Mouse (Mus musculus): ENCODE measurements at regions not wholly inside any gene's neighbourhood (a gene's known extent, or its start where the extent isn't known, plus 50 kb on each side); places are given as distances from the start of the nearest gene placed in this dataset.

GRCm38 (mm10) chr10:117531798-117532747 lies 97.2 kb upstream of the Cpm start:
- intact Hi-C loops (cut with DNase I): no loop called here
- DNase-seq (ENCODE audit: low spot score in 2 of 2): no peak

DNA sequence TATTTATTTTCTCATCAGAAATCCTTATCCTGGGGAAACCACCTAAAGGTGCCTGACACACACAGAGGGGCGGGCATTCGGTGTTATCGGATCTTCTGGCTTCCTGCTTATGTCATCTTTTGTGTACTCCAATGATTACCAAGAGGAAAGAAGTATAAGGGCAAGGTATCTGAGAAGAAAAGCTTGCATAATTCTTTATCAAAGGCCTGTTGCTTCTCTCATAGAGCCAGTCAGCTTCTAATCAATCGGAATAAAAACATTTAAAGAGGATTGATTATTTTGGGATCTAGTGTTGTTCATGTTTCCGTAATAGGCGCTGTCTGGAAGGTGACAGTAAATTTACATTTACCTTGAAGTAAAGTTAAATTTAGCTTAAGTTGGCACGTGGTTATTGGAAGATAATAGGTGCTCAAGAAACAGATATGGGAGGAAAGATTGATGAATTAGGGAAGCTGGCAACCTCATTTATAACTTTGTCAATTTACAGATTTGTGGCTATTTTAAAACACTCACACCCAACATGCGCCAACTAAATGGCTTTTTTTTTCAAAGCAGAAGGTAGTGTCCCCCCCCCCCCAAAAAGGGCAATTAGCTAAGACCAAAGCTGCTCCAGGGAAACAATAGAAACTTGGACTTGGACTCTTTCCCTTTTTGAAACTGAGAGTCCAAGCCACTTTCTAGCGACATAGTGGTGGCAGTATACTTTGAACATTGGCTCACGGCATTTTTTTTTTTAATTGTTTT lies 98.3 kb upstream of the Cpm start:
- intact Hi-C loops (cut with DNase I): no loop called here
- DNase-seq (ENCODE audit: low spot score in 2 of 2): no peak

DNA sequence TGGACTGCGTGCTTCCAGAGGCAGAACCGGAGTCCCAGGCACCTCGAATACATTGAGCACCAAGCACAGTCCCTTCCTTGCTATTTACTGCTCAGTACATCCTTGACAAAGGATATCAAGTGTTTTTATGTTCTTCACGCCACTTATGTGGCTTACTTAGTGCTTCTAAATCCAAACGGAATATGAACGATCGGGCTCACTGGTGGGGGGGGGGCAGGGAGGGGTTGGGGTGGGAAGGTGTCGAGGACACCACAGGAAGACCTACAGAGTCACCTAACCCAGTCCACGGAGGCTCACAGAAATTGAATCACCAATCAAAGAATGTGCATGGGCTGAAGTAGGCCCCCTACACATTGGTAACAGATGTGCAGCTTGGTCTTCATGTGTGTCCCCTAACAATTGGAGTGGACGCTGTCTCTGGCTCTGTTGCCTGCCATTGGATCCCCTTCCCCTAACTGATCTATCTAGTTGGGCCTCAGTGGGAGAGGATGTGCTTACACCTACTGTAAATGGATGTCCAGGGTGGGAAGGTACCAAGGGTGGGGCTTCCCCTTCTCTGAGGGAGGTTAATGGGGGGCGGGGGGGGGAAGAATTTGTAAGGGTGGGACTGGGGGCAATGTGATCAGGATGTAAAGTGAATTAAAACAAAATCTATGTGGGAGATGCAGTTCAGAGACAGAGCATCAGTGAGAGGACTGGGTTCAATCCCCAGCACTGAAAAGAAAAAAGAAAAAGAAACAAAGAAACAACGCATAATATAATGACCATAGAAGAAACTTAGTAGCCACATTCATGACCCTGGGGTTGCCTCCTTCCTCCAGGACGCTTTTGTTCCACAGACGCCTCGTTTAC lies 99.1 kb upstream of the Cpm start:
- intact Hi-C loops (cut with DNase I): no loop called here
- no peak for DNase-seq (ENCODE audit: low spot score in 2 of 2)

DNA sequence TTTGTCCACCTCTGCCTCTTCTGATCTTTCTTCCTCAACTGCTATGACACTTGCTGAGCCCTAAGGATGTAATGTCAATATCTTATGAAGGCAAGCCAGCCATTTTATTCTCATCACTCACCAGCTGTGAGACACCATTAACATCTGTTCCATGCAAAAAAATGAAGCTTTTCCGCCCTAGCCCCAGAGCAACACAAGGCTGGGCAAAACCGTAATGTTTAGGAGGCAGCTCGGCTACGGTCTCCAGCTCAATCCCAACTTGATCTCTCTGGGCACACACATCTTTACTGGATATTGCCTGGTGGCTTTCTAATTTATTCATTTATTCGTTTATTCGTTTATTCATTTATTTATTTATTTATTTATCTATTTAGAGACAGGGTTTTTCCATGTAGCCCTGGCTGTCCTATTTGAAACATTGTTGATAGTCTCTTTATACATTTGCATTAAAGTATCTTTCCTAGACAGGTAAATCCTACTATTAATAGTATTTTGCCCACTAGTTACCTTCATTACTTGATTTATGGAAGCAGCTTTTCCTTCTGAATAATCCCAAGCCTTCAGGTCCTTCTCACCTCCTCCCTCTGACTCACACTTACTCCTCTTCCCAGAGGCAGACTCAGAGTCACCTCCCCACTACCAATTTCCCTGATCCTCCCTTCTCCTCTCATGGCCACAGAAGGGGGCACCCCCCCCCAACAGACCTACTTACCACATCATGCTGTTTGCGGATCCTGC lies 99.9 kb upstream of the Cpm start:
- no peak for DNase-seq (ENCODE audit: low spot score in 2 of 2)
- intact Hi-C loops (cut with DNase I): no loop called here

DNA sequence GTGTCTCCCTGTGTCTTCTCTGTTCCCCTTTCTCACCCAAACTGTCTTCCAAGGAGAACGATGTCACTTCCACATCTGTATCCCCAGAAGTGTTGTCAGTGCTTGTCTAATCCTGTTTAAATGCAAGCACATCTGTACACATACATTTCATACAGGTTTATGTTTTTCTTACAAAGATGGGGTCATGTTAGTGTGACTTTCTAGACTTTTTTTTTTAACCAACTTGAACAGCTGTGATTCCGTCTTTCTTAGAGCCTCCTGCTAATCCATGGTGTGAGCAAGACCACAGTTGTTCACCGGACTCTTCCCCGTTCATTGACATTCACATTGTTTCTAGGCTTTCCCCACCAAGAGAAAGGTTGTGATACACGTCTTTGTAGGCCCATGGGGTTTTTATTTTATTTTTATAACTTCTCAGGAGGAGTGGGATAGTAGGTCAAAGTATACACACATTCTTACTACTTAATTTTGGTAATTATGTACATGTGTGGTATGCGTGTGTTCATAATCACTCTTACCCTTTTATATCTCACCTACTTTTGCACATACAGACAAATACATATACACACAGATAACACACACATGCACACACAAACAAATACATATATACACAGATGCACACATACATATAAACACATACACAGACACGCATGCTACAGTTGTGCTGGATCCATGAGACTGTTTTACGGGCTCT lies 100.6 kb upstream of the Cpm start:
- no peak for DNase-seq (ENCODE audit: low spot score in 2 of 2)
- intact Hi-C loops (cut with DNase I): no loop called here

DNA sequence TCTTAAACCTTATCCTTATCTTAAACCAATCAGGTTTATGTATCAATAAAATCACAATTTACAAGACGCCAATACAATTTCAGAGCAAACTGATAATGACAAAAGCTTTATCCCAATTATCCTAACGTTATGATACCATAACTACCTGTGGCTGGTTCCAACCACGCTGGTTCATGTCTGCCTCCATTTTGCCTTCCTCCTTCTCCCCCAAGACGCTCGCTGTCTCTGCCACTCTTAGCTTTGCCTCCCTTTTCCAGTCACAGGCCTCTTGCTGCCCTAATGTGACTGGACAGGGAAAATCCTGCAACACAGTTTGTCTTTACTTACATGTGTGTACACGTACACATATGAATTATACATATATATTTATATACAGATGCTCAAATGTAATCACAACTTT lies 101.3 kb upstream of the Cpm start:
- intact Hi-C loops (cut with DNase I): no loop called here
- no peak for DNase-seq (ENCODE audit: low spot score in 2 of 2)

- DNase-seq (ENCODE audit: low spot score in 2 of 2): no peak
- intact Hi-C loops (cut with DNase I): no loop called here
Measured at GRCm38 (mm10) chr10:117527243-117527642, 102.1 kb upstream of the Cpm start.

DNA sequence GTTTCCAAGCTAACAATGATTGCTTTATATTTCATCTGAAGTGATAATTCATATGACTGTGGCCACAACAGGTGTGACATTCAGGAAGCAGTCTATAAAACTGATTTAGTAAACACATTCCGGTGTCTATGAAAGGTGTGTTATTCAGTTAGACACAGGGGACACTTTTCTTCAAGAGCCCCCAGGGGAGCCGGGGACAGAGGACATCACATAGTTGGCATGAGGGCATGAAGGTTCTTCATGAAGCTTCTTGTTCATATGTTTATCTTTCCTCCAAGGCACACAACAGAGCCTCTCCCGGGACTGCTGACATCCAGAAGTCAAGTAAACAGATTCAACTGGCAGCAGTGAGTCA lies 102.5 kb upstream of the Cpm start:
- intact Hi-C loops (cut with DNase I): no loop called here
- DNase-seq (ENCODE audit: low spot score in 2 of 2): no peak

- intact Hi-C loops (cut with DNase I): no loop called here
Measured at GRCm38 (mm10) chr10:117526008-117526833, 103.1 kb upstream of the Cpm start.

DNA sequence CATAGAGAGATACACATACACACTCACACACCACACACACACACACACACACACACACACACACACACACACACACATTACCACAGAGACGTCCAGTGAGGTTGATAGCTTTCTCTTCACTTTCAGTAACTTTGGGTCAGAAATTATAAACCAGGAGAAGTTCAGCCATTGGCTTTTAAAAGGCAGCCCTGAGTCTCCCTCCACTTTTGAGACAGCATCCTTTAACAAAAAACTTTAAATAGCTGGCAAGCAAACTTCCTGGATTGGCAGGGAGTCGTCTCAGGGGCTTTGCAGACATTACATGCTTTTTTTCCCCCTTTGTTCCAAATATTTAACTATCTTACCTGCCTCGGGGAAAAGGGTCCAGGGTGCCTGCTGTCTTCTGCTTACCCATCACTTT lies 103.7 kb upstream of the Cpm start:
- intact Hi-C loops (cut with DNase I): no loop called here
- DNase-seq (ENCODE audit: low spot score in 2 of 2): no peak

More at GRCm38 (mm10) chr10:117526008-117526833, 103.1 kb upstream of the Cpm start:
- DNase-seq (ENCODE audit: low spot score in 2 of 2): no peak

DNA sequence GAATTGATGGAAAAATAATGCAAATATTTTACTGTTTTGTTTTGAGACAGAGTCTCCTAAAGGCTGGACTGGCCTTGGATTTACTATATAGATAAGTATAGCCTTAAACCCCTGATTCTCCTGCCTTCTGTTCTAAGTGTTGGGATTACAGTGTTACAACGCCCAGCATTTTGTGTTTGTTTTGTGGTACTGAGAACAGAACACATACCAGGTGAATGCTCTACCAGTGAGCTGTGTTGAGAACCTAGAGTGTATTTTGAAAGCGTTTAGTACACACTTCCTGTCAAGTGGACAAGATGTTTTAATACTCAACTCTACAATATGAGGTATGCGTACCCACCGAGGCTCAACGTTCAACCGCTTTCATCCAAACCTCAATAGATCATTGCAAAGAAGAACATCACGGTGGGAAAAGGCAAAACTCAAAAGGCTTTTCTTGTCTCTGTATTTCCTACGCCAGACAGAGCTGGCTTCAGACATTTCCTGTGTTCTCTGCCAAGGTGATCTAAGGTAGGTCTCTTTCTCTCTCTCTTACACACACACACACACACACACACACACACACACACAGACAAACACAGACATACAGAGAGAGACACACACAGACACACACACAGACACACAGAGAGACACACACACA lies 104.3 kb upstream of the Cpm start:
- intact Hi-C loops (cut with DNase I): no loop called here
- DNase-seq (ENCODE audit: low spot score in 2 of 2): no peak

DNA sequence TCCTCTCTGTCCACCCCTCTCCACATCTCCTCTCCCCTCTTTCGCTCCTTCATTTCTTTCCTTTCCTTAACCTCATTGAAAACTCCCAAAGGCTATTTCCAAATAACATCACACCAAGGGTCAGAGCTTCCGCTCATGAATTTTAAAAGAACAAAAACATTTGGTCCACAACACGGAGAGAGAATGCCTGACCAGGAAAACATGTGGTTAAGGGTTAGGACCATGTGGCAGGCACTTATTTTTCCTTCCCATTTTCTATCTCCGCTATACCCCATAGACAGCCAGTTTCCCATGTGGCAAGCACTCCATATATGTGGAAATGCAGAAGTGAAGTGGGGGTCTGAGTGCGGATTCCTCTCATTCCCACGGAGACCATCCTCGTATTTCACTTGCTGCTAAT lies 105.2 kb upstream of the Cpm start:
- intact Hi-C loops (cut with DNase I): no loop called here
- no peak for DNase-seq (ENCODE audit: low spot score in 2 of 2)

DNA sequence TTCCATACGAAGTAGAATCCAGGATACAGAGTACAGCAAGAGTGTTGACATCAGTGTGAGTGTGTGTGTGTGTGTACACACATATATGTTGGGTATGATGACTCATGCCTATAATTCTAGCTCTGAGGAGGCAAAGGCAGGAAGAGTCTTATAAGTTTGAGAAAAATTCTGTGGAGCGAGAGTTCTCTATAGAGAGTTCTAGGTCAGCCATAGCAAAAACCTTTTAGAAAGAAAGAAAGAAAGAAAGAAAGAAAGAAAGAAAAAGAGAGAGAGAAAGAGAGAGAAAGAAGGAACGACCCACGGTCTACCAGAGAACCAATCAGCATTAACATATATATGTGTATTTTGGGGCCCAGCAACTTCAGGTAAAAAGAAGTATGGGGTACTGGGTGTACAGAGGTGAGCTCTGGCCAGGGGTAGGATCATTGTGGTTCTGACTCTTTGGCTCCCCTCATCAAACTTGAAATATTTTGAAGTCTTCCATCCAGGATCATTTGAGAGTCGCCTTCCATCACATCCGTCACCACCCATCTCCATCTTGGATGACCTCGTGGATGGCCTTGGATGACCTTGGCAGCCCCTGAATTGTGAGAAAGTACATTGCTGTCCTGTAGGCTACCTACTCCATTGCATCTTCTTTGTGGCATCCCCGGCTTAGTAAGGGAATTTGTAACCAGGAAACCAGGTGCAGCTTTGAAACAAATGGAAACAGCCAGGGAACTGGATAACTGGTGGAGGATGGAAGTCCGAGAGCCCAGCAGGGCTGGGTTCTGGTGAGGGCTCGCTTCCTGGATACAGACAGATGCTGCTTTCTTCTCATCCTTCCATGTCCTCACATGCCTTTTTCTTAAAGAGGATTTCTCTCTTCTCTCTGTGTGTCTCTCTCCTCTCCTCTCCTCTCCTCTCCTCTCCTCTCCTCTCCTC lies 106.1 kb upstream of the Cpm start:
- no peak for DNase-seq (ENCODE audit: low spot score in 2 of 2)
- intact Hi-C loops (cut with DNase I): no loop called here

DNA sequence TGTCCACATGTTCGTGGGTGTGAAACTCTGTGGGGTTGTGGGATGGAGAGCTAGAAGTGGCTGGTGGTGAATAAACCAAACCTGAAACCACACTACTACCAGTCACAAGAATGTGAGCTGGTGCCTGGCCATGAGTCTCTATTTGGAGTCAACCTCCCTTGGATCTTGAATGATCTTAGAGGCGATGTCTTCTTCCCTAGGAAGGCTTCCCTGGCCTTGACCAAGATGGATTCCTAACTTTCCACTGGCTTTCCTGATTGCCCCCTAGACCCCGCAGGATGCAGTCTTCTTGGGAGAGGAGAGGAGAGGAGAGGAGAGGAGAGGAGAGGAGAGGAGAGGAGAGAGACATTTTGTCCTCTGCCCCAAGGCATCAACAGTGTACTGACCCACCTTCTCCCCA lies 106.9 kb upstream of the Cpm start:
- DNase-seq (ENCODE audit: low spot score in 2 of 2): no peak
- intact Hi-C loops (cut with DNase I): no loop called here

DNA sequence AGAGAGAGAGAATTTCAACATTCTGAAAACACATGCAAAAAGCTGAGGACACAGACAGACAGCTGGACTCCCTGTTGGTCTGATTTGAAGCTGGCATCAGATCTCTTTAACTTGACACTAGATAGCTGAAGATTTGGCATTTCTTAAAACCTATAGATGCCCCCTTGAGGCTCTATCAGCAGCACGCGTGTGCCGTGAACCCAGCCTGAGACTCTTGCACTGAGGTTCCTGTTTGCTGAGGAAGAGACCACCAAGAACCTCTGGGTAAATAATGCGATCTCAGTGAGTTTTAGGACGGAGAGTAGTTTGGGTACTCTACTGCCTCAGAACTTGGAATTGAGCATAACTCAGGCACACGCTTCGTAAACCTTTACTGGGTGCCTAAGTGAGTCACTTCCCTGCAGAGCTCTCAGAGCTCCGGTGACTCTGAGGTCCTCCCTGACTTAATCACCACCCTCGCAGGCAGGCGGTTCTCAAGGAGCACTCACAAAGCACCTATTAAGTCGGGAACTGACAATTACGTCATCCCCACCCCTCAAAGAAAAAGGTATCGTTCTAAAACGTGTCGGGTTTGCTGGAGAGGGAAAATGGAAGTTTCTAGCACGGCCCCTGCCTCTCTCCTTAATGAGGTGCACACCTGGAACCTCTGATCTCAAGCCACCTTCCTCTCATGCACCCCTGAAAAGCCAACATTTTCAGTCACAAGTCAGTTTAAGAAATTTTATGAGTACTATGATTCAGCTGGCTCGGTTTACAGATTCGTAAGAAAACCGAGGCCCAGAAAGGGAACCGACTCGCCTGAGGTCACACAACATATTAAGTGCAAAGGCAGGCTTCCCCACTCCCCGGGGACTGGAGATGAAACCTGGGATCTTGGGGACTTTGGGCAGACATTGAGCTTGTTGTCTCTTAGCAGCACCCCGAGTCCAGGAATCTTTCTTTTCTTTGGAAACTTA lies 107.7 kb upstream of the Cpm start:
- no peak for DNase-seq (ENCODE audit: low spot score in 2 of 2)
- intact Hi-C loops (cut with DNase I): no loop called here
